8 mouse cellular contexts compared by ENCODE assay signal in genomic region chr3:89715207-89715966, GRCm38 (mm10). TPM values are rescaled to one million over a fixed set of nuclear protein-coding genes. Genes with fewer than 3 reads are reported as not detected.
A peak's percentile ranks its signal among the peaks of the same experiment; 100 is the strongest.
DNase-seq lines count a peak whose midpoint lies in the region; ATAC-seq and TF ChIP-seq lines count a peak whose summit lies in the region.

No protein-coding gene starts in this region.

- no peaks in the 10 kb centered on the region for H3K36me3 ChIP-seq in forebrain, embryonic 11.5 days (ENCODE audit: control insufficient read depth, insufficient read depth, low read length)
- H3K36me3 ChIP-seq in stomach, postnatal 0 days (ENCODE audit: control insufficient read depth, insufficient read depth, low read length) = no peaks in the 10 kb centered on the region

- no peaks in the 10 kb centered on the region for H3K27me3 ChIP-seq in forebrain, embryonic 11.5 days (ENCODE audit: control insufficient read depth, insufficient read depth, low read length)
- H3K27me3 ChIP-seq in stomach, postnatal 0 days (ENCODE audit: control insufficient read depth, insufficient read depth, low read length) = no peaks in the 10 kb centered on the region

- peak overlapping the region; percentile 91 for H3K9ac ChIP-seq in forebrain, embryonic 11.5 days (ENCODE audit: low read length)
- peak overlapping the region; percentile 87 for H3K9ac ChIP-seq in stomach, postnatal 0 days (ENCODE audit: low read length)

- intact Hi-C loops in left cerebral cortex, adult 2 months (cut with DNase I) = loop anchor here (2.0 kb wide), 1 partner anchor 15 kb away; no protein-coding TSS in a partner anchor
- intact Hi-C loops in left cerebral cortex, postnatal 36 days (cut with DNase I) = loop anchor here (2.0 kb wide), 1 partner anchor 57 kb away; the partner anchor contains the start of gene Ube2q1
- intact Hi-C loops in heart, postnatal 25 days (cut with DNase I) = loop anchor here (5.0 to 10.0 kb wide), 2 partner anchors 57 to 139 kb away; partner anchors contain the start of gene Ube2q1
- intact Hi-C loops in left cerebral cortex, postnatal 4 days (cut with DNase I) = no loop called here

- ATAC-seq in forebrain, embryonic 11.5 days (replicated peaks; ENCODE audit: low FRiP score) = peak; percentile 71
- peak; percentile 28; the same call in 1 of the 2 replicates for ATAC-seq in megakaryocyte progenitor cell, adult 5-6 weeks (replicated peaks; ENCODE audit: poor library complexity)
- peak; percentile 69 for ATAC-seq in stomach, postnatal 0 days (ENCODE audit: low FRiP score, low TSS enrichment)

- H3K4me1 ChIP-seq in forebrain, embryonic 11.5 days (replicated peaks; ENCODE audit: control insufficient read depth, insufficient read depth, low read length) = peaks cover 7% of the 10 kb centered on the region; the same call in 1 of the 2 replicates
- 0 out of 2 replicates have a peak, but pooled peaks cover 2% of the 10 kb centered on the region for H3K4me1 ChIP-seq in stomach, postnatal 0 days (replicated peaks; ENCODE audit: control insufficient read depth, insufficient read depth)

- H3K4me2 ChIP-seq in forebrain, embryonic 11.5 days (ENCODE audit: low read depth, low read length, severe bottlenecking) = peak overlapping the region; percentile 83
- peak overlapping the region; percentile 97 for H3K4me2 ChIP-seq in stomach, postnatal 0 days (replicated peaks; ENCODE audit: low read depth)

- DNase-seq in left cerebral cortex, adult 2 months (ENCODE audit: extremely low spot score in 1 of 2, low spot score in 2 of 2) = no peak
- DNase-seq in left cerebral cortex, postnatal 36 days (ENCODE audit: low spot score in 2 of 2) = no peak
- DNase-seq in brain, embryonic 14.5 days (ENCODE audit: low read depth) = peak; percentile 66
- peak; percentile 67 for DNase-seq in forebrain, embryonic 11.5 days (ENCODE audit: low spot score)
- peak; percentile 19 for DNase-seq in heart, postnatal 25 days (ENCODE audit: low spot score)
- peak; percentile 56 for DNase-seq in left cerebral cortex, postnatal 4 days
- peak; percentile 54 for DNase-seq in stomach, postnatal 0 days (ENCODE audit: low spot score)

- no peak for TF ChIP-seq CTCF in left cerebral cortex, adult 2 months (IDR thresholded peaks at IDR 0.05)
- no peak for TF ChIP-seq CTCF in brain, embryonic 14.5 days (IDR thresholded peaks at IDR 0.05; ENCODE audit: borderline replicate concordance, extremely low read depth, insufficient read depth, insufficient read length)
- no peak for TF ChIP-seq CTCF in stomach, postnatal 0 days (IDR thresholded peaks at IDR 0.05; ENCODE audit: low read depth)

- WGBS in forebrain, embryonic 11.5 days = 2% methylated on average over 52 of the region's 59 CpGs
- WGBS in stomach, postnatal 0 days = 2% methylated on average over 57 of the region's 59 CpGs

- peak overlapping the region; percentile 92 for H3K27ac ChIP-seq in left cerebral cortex, adult 2 months
- H3K27ac ChIP-seq in forebrain, embryonic 11.5 days (ENCODE audit: low read depth, low read length) = no peak overlapping the region
- H3K27ac ChIP-seq in stomach, postnatal 0 days (replicated peaks) = peak overlapping the region; percentile 67

- H3K4me3 ChIP-seq in left cerebral cortex, adult 2 months = peak overlapping the region; percentile 85
- H3K4me3 ChIP-seq in forebrain, embryonic 11.5 days (ENCODE audit: low read depth, low read length) = peak overlapping the region; percentile 95
- H3K4me3 ChIP-seq in stomach, postnatal 0 days (ENCODE audit: low read depth, low read length) = peak overlapping the region; percentile 91

- H3K9me3 ChIP-seq in forebrain, embryonic 11.5 days (ENCODE audit: control insufficient read depth, low read length) = no peaks in the 10 kb centered on the region
- no peaks in the 10 kb centered on the region for H3K9me3 ChIP-seq in stomach, postnatal 0 days (ENCODE audit: control insufficient read depth, low read length)

- TF ChIP-seq POLR2A in brain, embryonic 14.5 days (IDR thresholded peaks at IDR 0.05; ENCODE audit: borderline replicate concordance, extremely low read depth, insufficient read depth, insufficient read length, poor library complexity, severe bottlenecking) = no peak

- no peak for TF ChIP-seq EP300 in stomach, postnatal 0 days (optimal IDR thresholded peaks at IDR 0.05)

RNA-seq across cellular contexts. Expression of gene Adar, which starts 0.6 kb away (rescaled TPM):
- total RNA-seq in left cerebral cortex, adult 2 months (2021) = 100 to 1,000 TPM; 140 to 151 TPM
- total RNA-seq in left cerebral cortex, postnatal 36 days (2021) = 100 to 1,000 TPM; 123 to 156 TPM
- 72.0 and 78.2 TPM in 2 replicates for polyA plus RNA-seq in brain, embryonic 14.5 days (2012; rRNA removed)
- 22.4 and 23.2 TPM in 2 replicates for polyA plus RNA-seq in forebrain, embryonic 11.5 days (2014; fragmentation: Nextera tagmentation; extraction: Ambion mirVana)
- 10 to 100 TPM; 10.8 to 12.2 TPM for total RNA-seq in heart, postnatal 25 days (2021)
- 100 to 1,000 TPM; 102 to 106 TPM for total RNA-seq in left cerebral cortex, postnatal 4 days (2021)
- 20.4 and 23.7 TPM in 2 replicates for total RNA-seq in megakaryocyte progenitor cell, adult 5-6 weeks (2015)
- 23.2 and 29.9 TPM in 2 replicates for total RNA-seq in megakaryocyte progenitor cell, adult 5-6 weeks (2017)
- 8.5 and 8.8 TPM in 2 replicates for polyA plus RNA-seq in stomach, postnatal 0 days (2015; fragmentation: Nextera tagmentation; extraction: Ambion mirVana)

RNA-seq across cellular contexts. Expression of gene Chrnb2, which starts 49.0 kb away (rescaled TPM):
- total RNA-seq in left cerebral cortex, adult 2 months (2021) = 10 to 100 TPM; 29.0 to 29.3 TPM
- 10 to 100 TPM; 27.5 to 29.1 TPM for total RNA-seq in left cerebral cortex, postnatal 36 days (2021)
- 50.3 and 53.7 TPM in 2 replicates for polyA plus RNA-seq in brain, embryonic 14.5 days (2012; rRNA removed)
- polyA plus RNA-seq in forebrain, embryonic 11.5 days (2014; fragmentation: Nextera tagmentation; extraction: Ambion mirVana) = 10.2 and 10.3 TPM in 2 replicates
- under 1 TPM; 0.08 to 0.13 TPM for total RNA-seq in heart, postnatal 25 days (2021)
- 10 to 100 TPM; 28.4 to 29.2 TPM for total RNA-seq in left cerebral cortex, postnatal 4 days (2021)
- total RNA-seq in megakaryocyte progenitor cell, adult 5-6 weeks (2015) = 0.22 and 0.71 TPM in 2 replicates
- 0.30 and 0.37 TPM in 2 replicates for total RNA-seq in megakaryocyte progenitor cell, adult 5-6 weeks (2017)
- polyA plus RNA-seq in stomach, postnatal 0 days (2015; fragmentation: Nextera tagmentation; extraction: Ambion mirVana) = 0.68 and 0.81 TPM in 2 replicates

RNA-seq across cellular contexts. Expression of gene Ube2q1, which starts 58.0 kb away (rescaled TPM):
- 10 to 100 TPM; 83.9 to 90.7 TPM for total RNA-seq in left cerebral cortex, adult 2 months (2021)
- total RNA-seq in left cerebral cortex, postnatal 36 days (2021) = 10 to 100 TPM; 83.9 to 91.6 TPM
- polyA plus RNA-seq in brain, embryonic 14.5 days (2012; rRNA removed) = 45.1 and 61.2 TPM in 2 replicates
- polyA plus RNA-seq in forebrain, embryonic 11.5 days (2014; fragmentation: Nextera tagmentation; extraction: Ambion mirVana) = 20.7 and 25.4 TPM in 2 replicates
- 10 to 100 TPM; 21.2 to 27.5 TPM for total RNA-seq in heart, postnatal 25 days (2021)
- 10 to 100 TPM; 74.5 to 79.3 TPM for total RNA-seq in left cerebral cortex, postnatal 4 days (2021)
- total RNA-seq in megakaryocyte progenitor cell, adult 5-6 weeks (2015) = 92.5 and 110 TPM in 2 replicates
- 98.1 and 128 TPM in 2 replicates for total RNA-seq in megakaryocyte progenitor cell, adult 5-6 weeks (2017)
- polyA plus RNA-seq in stomach, postnatal 0 days (2015; fragmentation: Nextera tagmentation; extraction: Ambion mirVana) = 6.4 and 6.5 TPM in 2 replicates

Comparison
In these comparisons a context has a peak if more than half of its experiments do, and no peak if none do; other contexts are left out.
1. DNase-seq: peak in brain, embryonic 14.5 days (single experiment), forebrain, embryonic 11.5 days (single experiment), heart, postnatal 25 days (single experiment), left cerebral cortex, postnatal 4 days (single experiment) and stomach, postnatal 0 days (single experiment); none in left cerebral cortex, adult 2 months (0 of 2) and left cerebral cortex, postnatal 36 days (0 of 2).
2. RNA of gene Chrnb2, which starts 49.0 kb away (total RNA-seq): 29.0 to 29.3 TPM in left cerebral cortex, adult 2 months, 28.4 to 29.2 TPM in left cerebral cortex, postnatal 4 days and 27.5 to 29.1 TPM in left cerebral cortex, postnatal 36 days; 0.22 to 0.71 TPM in megakaryocyte progenitor cell, adult 5-6 weeks and 0.08 to 0.13 TPM in heart, postnatal 25 days; every median in the first group is over 10 times any median in the second.
3. Peak in every context shown above with its lines, with median percentiles within 50 percentile points of each other: H3K4me3 ChIP-seq and ATAC-seq.